25 mouse cellular contexts compared by ENCODE assay signal in genomic region chr8:111960591-111961321, GRCm38 (mm10). TPM values are rescaled to one million over a fixed set of nuclear protein-coding genes. Genes with fewer than 3 reads are reported as not detected.
DNase-seq lines count a peak whose midpoint lies in the region; ATAC-seq and TF ChIP-seq lines count a peak whose summit lies in the region.
"Had no signal": no experiment of that assay in that cellular context is flagged by ENCODE, and none has a peak within 500 bp of the region (broad histone marks: within the 10 kb centered on the region; RNA-seq: fewer than 3 reads in every experiment).

No protein-coding gene starts in this region.

- no peaks in the 10 kb centered on the region for H3K27me3 ChIP-seq in liver, embryonic 11.5 days (replicated peaks; ENCODE audit: control insufficient read depth, insufficient read depth, low read length)
- no peaks in the 10 kb centered on the region for H3K27me3 ChIP-seq in liver, postnatal 0 days (ENCODE audit: insufficient read depth, low read length)
- H3K27me3 ChIP-seq: CH12.LX; kidney, embryonic 15.5 days; limb, embryonic 13.5 days; midbrain, embryonic 12.5 days had no signal

- no peaks in the 10 kb centered on the region for H3K4me1 ChIP-seq in liver, embryonic 11.5 days (replicated peaks; ENCODE audit: control insufficient read depth, insufficient read depth, low read length)
- no peaks in the 10 kb centered on the region for H3K4me1 ChIP-seq in liver, postnatal 0 days (ENCODE audit: insufficient read depth)
- H3K4me1 ChIP-seq: kidney, embryonic 15.5 days; limb, embryonic 13.5 days; midbrain, embryonic 12.5 days had no signal

- WGBS in liver, embryonic 11.5 days: 68% methylated on average over 15 of the region's 15 CpGs
- 76% methylated on average over 15 of the region's 15 CpGs for WGBS in liver, postnatal 0 days (ENCODE audit: insufficient replicate concordance)

- no peak overlapping the region for H3K4me2 ChIP-seq in liver, embryonic 11.5 days
- H3K4me2 ChIP-seq in liver, postnatal 0 days (ENCODE audit: low read depth, low read length): no peak overlapping the region
- H3K4me2 ChIP-seq: heart, embryonic 11.5 days; kidney, embryonic 15.5 days; limb, embryonic 13.5 days; midbrain, embryonic 12.5 days had no signal

- no peak for TF ChIP-seq CTCF in liver, postnatal 0 days (IDR thresholded peaks at IDR 0.05; ENCODE audit: low read depth)
- no peak for TF ChIP-seq CTCF in gastrocnemius, adult 2 months (IDR thresholded peaks at IDR 0.05)

- no peak overlapping the region for H3K9ac ChIP-seq in liver, embryonic 11.5 days (ENCODE audit: low read depth, low read length)
- no peak overlapping the region for H3K9ac ChIP-seq in liver, postnatal 0 days (replicated peaks)
- H3K9ac ChIP-seq: kidney, embryonic 15.5 days; limb, embryonic 13.5 days; midbrain, embryonic 12.5 days had no signal

- no peak for TF ChIP-seq EP300 in liver, postnatal 0 days (IDR thresholded peaks at IDR 0.05; ENCODE audit: low read depth)

- 0 out of 2 replicates have a peak, but pooled peaks have one; percentile 14 for ATAC-seq in frontal cortex, adult (ENCODE audit: low TSS enrichment)
- 0 out of 2 replicates have a peak, but pooled peaks have one; percentile 4 for ATAC-seq in liver, embryonic 11.5 days (replicated peaks; ENCODE audit: low FRiP score)
- ATAC-seq in liver, postnatal 0 days: peak; percentile 12; the same call in 1 of the 2 replicates
- ATAC-seq: lung, postnatal 0 days had no signal

- H3K36me3 ChIP-seq in liver, embryonic 11.5 days (ENCODE audit: control insufficient read depth, insufficient read depth, low read length): peaks cover 7% of the 10 kb centered on the region
- H3K36me3 ChIP-seq in liver, postnatal 0 days (replicated peaks; ENCODE audit: insufficient read depth, low read length): peaks cover 12% of the 10 kb centered on the region; the same call in 1 of the 2 replicates

- intact Hi-C loops in gastrocnemius, adult 2 months (cut with DNase I): no loop called here

- no peak overlapping the region for H3K4me3 ChIP-seq in liver, embryonic 11.5 days (ENCODE audit: low read depth, low read length)
- no peak overlapping the region for H3K4me3 ChIP-seq in liver, postnatal 0 days (ENCODE audit: low read depth, low read length)
- no peak overlapping the region for H3K4me3 ChIP-seq in gastrocnemius, adult 2 months
- H3K4me3 ChIP-seq: forebrain, embryonic 10.5 days; hindbrain, embryonic 10.5 days; kidney, embryonic 15.5 days; limb, embryonic 13.5 days; midbrain, embryonic 12.5 days had no signal

- no peak for DNase-seq in frontal cortex, adult 2 months (ENCODE audit: extremely low spot score in 1 of 2, low spot score in 1 of 2)
- no peak for DNase-seq in liver, embryonic 11.5 days (ENCODE audit: low spot score)
- DNase-seq in liver: no peak
- DNase-seq in MN1 (ENCODE audit: low spot score): peak; percentile 44
- no peak for DNase-seq in liver, postnatal 0 days
- no peak for DNase-seq in gastrocnemius, adult 2 months
- DNase-seq: adrenal gland, adult 8-10 months; cerebellum, adult 11 months; cerebellum, adult 9-11 months; heart, postnatal 10 days; kidney, adult 11 months; kidney, postnatal 4 days; thymus, adult 2 months; thymus, postnatal 4 days had no signal

- H3K27ac ChIP-seq in liver, embryonic 11.5 days (ENCODE audit: low read depth, low read length): no peak overlapping the region
- H3K27ac ChIP-seq in liver, postnatal 0 days (ENCODE audit: low read depth): no peak overlapping the region
- H3K27ac ChIP-seq in gastrocnemius, adult 2 months: no peak overlapping the region
- H3K27ac ChIP-seq: forebrain, embryonic 10.5 days; hindbrain, embryonic 10.5 days; kidney, embryonic 15.5 days; limb, embryonic 13.5 days; midbrain, embryonic 12.5 days had no signal

- H3K9me3 ChIP-seq in liver, embryonic 11.5 days (ENCODE audit: control insufficient read depth, low read length): no peaks in the 10 kb centered on the region
- no peaks in the 10 kb centered on the region for H3K9me3 ChIP-seq in liver, postnatal 0 days (ENCODE audit: low read length)
- H3K9me3 ChIP-seq: forebrain, embryonic 10.5 days; hindbrain, embryonic 10.5 days; kidney, embryonic 15.5 days; limb, embryonic 13.5 days; midbrain, embryonic 12.5 days had no signal

RNA-seq across cellular contexts. Expression of gene Gabarapl2, which starts 20.3 kb away (rescaled TPM):
- 251 and 275 TPM in 2 replicates for polyA plus RNA-seq in frontal cortex, adult 2 months (2012; rRNA removed)
- 136 and 141 TPM in 2 replicates for polyA plus RNA-seq in liver, embryonic 11.5 days (2014; fragmentation: Nextera tagmentation; extraction: Ambion mirVana)
- polyA plus RNA-seq in liver, postnatal 0 days (2015; fragmentation: Nextera tagmentation; extraction: Ambion mirVana): 162 and 173 TPM in 2 replicates
- total RNA-seq in gastrocnemius, adult 2 months (2021): 100 to 1,000 TPM in 1 of 2 experiments, 10 to 100 TPM in 1; 99.6 to 105 TPM

RNA-seq across cellular contexts. Expression of gene Tmem231, which starts 27.1 kb away (rescaled TPM):
- 13.3 and 13.9 TPM in 2 replicates for polyA plus RNA-seq in frontal cortex, adult 2 months (2012; rRNA removed)
- 6.7 and 6.8 TPM in 2 replicates for polyA plus RNA-seq in liver, embryonic 11.5 days (2014; fragmentation: Nextera tagmentation; extraction: Ambion mirVana)
- polyA plus RNA-seq in liver, postnatal 0 days (2015; fragmentation: Nextera tagmentation; extraction: Ambion mirVana): 0.56 and 1.0 TPM in 2 replicates
- total RNA-seq in gastrocnemius, adult 2 months (2021): under 1 TPM; 0.73 to 0.94 TPM
- total RNA-seq: granulocyte monocyte progenitor cell, adult 5-6 weeks; monocyte, adult 5-6 weeks had no signal

RNA-seq across cellular contexts. Expression of gene Adat1, which starts 31.3 kb away (rescaled TPM):
- 7.8 and 8.0 TPM in 2 replicates for polyA plus RNA-seq in frontal cortex, adult 2 months (2012; rRNA removed)
- polyA plus RNA-seq in liver, embryonic 11.5 days (2014; fragmentation: Nextera tagmentation; extraction: Ambion mirVana): 12.7 and 17.8 TPM in 2 replicates
- 1.8 and 2.1 TPM in 2 replicates for polyA plus RNA-seq in liver, postnatal 0 days (2015; fragmentation: Nextera tagmentation; extraction: Ambion mirVana)
- total RNA-seq in gastrocnemius, adult 2 months (2021): 1 to 10 TPM; 2.4 to 2.7 TPM

RNA-seq across cellular contexts. Expression of gene Kars, which starts 50.4 kb away (rescaled TPM):
- polyA plus RNA-seq in frontal cortex, adult 2 months (2012; rRNA removed): 64.0 and 65.7 TPM in 2 replicates
- 261 and 283 TPM in 2 replicates for polyA plus RNA-seq in liver, embryonic 11.5 days (2014; fragmentation: Nextera tagmentation; extraction: Ambion mirVana)
- 47.5 and 48.2 TPM in 2 replicates for polyA plus RNA-seq in liver, postnatal 0 days (2015; fragmentation: Nextera tagmentation; extraction: Ambion mirVana)
- 100 to 1,000 TPM; 124 to 125 TPM for total RNA-seq in gastrocnemius, adult 2 months (2021)

RNA-seq across cellular contexts. Expression of gene Terf2ip, which starts 50.4 kb away (rescaled TPM):
- polyA plus RNA-seq in frontal cortex, adult 2 months (2012; rRNA removed): 34.1 and 36.1 TPM in 2 replicates
- polyA plus RNA-seq in liver, embryonic 11.5 days (2014; fragmentation: Nextera tagmentation; extraction: Ambion mirVana): 15.2 and 17.3 TPM in 2 replicates
- 5.1 and 5.4 TPM in 2 replicates for polyA plus RNA-seq in liver, postnatal 0 days (2015; fragmentation: Nextera tagmentation; extraction: Ambion mirVana)
- 10 to 100 TPM; 10.1 to 11.0 TPM for total RNA-seq in gastrocnemius, adult 2 months (2021)
